Mouse (Mus musculus) heart, postnatal 14 days (tissue): ENCODE data around the gene Pttg1ip. TPM values are rescaled to one million over a fixed set of nuclear protein-coding genes. Genes with fewer than 3 reads are reported as not detected.

Source experiments
- DNase-seq, 2 experiments: peaks; one replicate each; pipeline ENCODE4 v3.0.0; 2021 to 2022
- intact Hi-C: fragments of 180-260 bp; cut with DNase I; formaldehyde crosslinking; loops from one replicate; pipeline ENCODE4 v1.15.1; 2025
- total RNA-seq, 2 experiments: library from RNA; stranded (reverse); gene quantifications; 2 replicates each; pipeline ENCODE4 v1.2.3; 2021

The Pttg1ip gene
- total RNA-seq, 2 experiments from 2014 or later, result 128 to 132 TPM

DNA sequence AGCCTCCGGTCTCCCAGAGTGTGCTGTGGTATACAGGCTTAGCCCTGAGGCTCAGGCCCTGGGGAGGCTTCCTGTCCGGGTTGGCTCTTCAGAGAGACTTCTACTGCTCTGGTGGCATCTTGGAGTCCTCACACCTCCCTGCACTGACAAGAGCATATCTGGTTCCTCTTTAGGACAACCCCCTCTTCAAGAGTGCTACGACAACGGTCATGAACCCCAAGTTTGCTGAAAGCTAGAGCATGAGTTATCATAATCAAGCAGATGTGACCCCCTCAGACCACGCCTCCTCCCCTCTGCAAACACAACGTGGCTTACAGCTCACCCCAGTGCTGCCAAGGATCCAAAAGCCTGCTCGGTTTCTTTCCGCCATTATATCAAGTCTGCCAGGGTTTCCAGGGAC is 16.5 kb upstream of the Pttg1ip start:
- intact Hi-C loops, result loop anchor here (5.0 kb wide), 1 partner anchor 283 kb away; no protein-coding TSS in a partner anchor
- no peak for DNase-seq

DNA sequence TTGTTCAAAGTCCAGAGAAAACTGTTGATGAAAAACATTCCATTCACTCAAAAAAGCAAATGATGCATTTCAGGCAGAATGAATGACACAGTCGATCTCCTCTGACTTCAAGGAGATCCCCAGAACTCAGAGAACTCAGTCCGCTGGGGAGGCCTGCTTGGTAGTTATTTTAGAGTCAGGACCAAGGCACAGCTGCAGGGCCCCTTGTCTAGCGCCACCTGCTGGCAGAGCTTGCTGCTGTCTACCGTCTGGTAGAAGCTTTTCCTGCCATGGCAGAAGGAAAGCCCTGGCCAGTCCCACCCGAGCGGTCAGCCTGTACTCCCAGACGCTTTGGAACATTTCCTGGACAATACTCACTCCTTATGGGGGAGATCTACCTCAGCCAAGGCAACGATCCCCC is 14.9 kb upstream of the Pttg1ip start:
- peak; percentile 88 to 95 for DNase-seq
- intact Hi-C loops, result loop anchor here (1.0 to 5.0 kb wide), 2 partner anchors 49 to 284 kb away; no protein-coding TSS in a partner anchor

DNA sequence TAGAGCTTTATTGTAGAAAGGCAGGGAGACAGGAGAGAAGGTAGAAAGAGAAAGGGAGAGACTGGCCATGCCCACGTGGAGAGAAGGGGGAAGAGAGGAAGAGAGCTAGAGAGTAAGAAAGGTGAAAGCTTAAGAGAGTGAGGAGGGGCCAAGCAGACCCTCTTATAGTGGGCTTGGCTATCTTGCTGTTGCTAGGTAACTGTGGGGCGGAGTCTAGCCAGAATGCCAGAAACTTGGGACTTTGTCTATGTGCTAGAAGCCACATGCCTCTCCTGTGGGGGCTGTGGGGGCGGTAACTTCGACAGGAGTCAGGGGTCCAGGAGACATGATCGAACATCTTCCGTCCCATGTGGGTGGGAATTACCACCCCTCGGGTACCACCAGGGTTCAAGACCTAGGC is 12.0 kb upstream of the Pttg1ip start:
- DNase-seq, result no peak
- intact Hi-C loops, result loop anchor here (5.0 kb wide), 1 partner anchor 287 kb away; no protein-coding TSS in a partner anchor

DNA sequence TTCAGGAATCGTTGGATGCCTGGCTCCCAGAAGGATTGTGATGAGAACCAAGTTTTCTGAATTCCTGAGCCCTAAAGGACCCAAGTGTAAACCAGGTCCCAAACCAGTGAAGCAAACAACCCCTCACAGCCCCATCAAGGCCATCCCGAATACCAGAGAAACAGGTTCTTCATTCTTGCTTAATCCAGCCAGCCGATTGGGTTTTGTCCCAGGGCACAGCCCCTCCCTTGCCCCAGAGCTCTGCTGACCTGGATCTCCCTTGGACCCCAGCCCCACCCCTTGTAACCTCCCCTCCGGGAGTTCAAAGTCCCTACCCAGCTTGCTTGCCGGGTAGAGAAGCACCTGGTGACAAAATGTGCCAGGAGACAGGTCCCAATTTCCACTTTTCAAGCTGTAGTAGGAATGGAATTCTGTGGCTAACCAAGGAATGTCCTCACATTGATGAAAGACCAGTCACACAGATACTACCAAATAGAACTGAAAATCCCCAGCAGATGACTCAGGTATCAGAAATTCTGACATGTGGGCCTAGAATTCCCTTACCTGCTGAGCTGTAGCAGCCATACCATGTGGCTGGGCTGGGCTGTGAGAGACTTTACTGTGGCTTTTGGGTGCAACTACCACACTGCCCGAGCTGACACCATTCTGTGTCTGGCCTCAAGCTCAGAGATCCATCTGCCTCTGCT is 11.4 kb upstream of the Pttg1ip start:
- intact Hi-C loops, result loop anchor here (5.0 kb wide), 1 partner anchor 288 kb away; no protein-coding TSS in a partner anchor

DNA sequence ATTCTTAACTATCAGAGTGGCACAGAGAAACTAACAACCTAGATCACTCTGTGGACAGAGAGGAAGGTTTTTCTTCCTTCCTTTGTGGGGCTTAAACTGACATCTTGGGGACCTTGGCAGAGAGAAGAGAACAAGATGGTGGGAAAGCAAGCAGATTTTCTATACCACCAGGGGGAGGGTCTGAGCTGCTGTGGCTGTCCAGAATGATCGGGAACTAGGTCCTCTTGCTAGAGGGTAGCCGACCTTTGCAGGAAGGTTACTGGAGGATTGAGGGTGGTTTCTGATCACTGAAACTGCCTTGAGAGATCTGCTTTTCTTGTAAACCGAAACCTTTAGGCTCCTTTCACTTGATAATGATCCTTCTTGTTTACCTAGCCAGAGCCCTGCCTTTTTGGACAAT is 9.3 kb upstream of the Pttg1ip start:
- no peak for DNase-seq

More for the DNA sequence above, 11.4 kb upstream of the Pttg1ip start:
- DNase-seq, result no peak

DNA sequence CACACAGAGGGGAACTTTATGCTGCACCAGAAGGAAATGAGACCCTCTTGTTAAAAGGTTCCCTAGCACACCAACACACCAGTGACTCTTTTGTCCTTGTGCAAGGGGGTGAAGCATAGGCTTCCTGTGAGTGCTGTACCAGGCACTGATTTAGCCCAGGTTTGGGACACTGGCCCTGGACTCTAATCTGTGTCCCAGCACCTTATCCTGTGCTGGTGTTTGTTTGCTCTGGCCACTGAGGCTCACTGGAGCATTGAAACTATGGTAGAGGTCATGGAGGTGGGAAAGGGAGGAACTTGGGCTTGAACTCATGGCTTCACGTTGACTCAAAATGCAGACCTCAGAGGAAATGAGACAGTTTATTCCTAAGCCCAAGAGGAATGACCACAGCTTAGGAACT is 8.4 kb upstream of the Pttg1ip start:
- intact Hi-C loops, result no loop called here
- DNase-seq, result no peak

More for the DNA sequence above, 9.3 kb upstream of the Pttg1ip start:
- intact Hi-C loops, result no loop called here

DNA sequence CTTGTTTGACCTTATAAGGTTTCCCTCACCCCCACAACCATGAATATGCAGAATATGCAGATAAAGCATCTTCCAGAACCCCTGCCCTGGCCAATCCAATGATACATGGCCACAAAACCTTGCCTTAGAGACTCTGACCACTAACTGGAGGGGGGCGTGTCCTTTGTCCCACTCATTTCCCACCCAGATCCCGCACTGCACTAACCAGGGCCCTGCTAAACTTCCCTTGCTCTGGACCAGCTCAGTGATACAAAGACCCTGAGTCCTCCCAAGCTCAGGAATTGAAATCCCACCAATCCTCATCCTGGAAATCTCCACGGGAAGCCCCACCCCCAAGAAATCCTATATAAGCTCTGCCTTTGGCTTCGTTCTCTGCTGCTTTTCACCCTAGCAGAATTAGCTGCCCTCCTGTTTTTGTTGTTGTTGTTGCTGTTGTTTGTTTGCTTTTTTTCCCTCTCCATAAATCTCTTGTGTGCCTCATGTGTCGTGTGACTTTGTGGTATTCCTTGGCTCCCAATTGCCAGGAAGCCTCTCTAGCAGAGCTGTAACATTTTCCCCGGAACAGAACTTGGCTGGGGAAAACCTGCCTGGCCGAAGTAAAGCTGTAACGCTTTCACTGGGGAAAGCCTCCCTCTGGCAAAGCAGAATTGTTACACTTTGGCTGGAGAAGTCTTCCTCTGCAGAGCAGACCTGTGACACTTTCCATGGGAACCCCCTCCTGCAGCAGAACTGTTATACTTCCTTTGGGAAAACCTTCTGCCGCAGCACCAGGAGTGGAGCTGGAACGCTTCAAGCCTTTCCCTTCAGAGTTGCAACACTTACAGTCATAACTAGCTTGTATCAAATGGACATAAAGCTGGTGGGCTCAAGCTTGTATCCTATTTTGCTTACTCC is 1.2 kb upstream of the Pttg1ip start:
- peak in 1 of 2 experiments; percentile 27 for DNase-seq
- intact Hi-C loops, result loop anchor here (5.0 kb wide), 1 partner anchor 42 kb away; the partner anchor contains the start of gene Ube2g2

DNA sequence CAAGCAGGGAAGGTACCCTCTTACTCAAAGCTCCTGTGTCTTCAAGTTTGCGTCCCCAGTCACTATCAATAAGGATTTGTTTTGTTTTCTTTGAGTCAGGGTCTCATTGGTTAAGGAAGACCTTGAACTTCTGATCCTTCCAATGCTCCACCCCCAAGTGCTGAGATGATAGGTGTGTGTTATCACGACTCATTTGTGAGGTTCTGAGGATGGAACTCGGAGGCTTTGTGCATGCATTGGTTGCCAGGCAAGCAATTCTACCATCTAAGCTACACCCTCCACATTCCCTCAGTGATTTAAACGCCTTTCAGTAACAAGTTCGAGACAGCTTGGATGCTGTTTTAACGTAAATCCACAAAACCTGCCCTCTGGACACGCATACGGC is 505 bp upstream of the Pttg1ip start:
- DNase-seq, result no peak
- intact Hi-C loops, result loop anchor here (5.0 kb wide), 1 partner anchor 41 kb away; the partner anchor contains the start of gene Ube2g2

DNA sequence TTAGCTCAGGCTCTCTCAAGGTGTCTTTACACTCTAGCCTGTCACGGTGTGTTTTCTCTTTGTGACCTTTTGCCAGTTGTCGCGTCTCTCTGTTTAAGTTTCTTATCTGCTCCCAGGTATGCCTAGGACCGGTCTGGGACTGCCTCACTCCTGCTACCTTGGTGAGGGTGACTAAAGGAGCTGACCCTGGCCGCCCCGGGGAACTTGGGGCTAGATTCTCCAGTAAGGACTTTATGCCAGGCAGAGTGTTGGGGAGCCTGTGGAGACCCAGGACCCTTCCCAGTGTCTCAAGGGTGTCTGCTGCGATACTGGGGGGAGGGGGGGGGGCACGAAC is 732 bp downstream of the Pttg1ip start:
- no peak for DNase-seq
- intact Hi-C loops, result loop anchor here (5.0 kb wide), 1 partner anchor 40 kb away; the partner anchor contains the start of gene Ube2g2

DNA sequence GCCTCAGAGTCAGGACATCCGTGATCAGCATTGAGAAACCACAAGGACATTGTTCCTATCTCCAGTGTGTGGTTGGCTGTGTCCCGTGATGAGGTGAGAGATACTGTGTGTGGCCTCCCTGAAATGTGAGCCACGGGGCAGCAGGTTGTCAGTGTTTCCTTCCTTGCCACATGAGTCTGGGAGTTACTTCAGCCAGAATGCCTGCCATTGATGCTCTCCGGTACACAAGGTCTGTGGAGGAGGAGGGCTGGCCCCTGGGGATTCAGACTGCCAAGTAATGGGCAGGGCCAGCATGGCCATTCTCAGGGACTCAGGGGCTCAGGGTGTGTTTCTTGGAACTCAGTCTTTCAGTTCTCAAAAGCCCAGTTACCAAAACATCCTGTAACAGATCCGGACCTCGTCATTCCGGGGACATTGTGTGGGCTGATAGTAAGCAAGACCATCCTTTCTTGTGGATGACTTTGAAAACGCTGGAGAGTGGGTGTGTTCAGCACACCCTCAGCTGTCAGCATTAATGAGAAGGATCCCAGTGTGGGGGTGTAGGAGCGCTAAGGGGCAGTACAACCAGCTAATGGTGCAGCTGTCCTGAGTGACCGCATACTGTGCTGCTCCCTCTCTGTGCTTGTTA is 2.4 kb downstream of the Pttg1ip start:
- intact Hi-C loops, result loop anchor here (5.0 kb wide), 1 partner anchor 38 kb away; the partner anchor contains the start of gene Ube2g2
- DNase-seq, result peak; percentile 45 to 60

DNA sequence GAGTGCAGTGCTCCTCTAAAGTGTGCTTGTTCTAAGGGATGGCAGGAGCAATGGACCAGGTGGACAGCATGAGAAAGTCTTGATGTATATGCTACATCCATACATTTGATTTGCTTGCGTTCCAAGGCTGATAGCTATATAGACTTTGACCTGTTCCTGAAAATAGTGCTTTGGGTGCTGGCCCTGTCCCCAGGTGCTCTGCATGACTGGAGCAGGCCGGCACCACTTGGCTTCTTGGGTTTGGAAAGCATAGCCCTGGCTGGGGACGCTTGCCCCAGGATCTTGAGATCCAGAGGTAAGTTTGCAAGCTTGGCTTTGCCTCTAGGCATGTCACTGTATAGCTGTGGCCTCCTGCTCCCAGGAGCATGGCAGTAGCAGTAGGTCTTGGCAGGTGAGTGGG is 5.1 kb downstream of the Pttg1ip start:
- DNase-seq, result no peak
- intact Hi-C loops, result no loop called here

DNA sequence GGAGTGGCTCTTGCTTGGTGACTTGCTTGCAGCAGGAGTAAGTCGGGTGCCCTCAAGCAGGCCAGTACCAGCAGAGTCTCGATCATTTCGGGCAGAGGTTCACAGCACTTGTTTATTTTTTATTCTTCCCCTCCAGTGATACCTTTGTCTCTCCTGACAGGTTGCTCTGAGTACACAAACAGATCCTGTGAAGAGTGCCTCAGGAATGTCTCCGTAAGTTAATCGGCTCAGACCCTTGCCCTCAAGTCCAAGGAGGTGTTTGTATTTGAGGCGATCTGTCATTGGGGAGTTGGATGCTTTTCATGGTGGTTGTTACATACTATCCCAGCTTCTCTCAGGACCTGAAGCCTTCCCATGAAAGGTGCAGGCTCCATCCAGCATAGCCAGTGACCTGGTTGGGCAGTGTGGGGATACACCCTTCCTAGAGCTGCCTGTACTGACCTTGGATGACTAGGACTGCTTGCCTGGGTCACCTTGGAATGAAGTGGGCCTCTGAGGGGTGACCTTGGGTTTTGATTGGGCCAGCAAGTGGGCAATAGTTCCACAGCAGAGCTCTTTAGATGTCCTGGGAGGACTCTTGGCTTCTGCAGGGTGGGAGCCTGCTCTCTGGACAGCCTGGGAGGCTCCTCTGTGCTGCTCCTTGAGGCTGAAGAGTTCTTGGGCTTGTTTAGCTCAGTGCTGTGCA is 5.7 kb downstream of the Pttg1ip start:
- DNase-seq, result no peak
- intact Hi-C loops, result no loop called here

DNA sequence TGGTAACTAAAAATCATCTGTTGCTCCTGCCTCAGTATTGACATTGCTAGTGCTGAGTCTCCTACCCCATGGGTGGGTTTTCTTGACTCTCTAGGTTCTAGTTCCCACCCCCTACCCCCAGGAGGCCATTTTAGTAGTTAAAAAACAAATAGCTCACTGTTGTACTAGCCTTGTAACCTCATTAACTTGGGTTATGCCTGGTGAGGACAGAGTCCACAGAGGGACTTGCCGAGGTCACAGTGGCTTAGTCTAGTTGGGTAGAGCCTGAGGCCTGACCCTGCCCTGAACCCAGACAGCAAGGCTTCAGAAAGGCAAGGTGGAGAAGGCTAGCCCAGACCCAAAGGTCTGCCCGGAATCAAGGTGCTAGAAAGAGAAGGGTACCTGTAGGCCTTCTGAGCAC is 6.5 kb downstream of the Pttg1ip start:
- intact Hi-C loops, result no loop called here

DNA sequence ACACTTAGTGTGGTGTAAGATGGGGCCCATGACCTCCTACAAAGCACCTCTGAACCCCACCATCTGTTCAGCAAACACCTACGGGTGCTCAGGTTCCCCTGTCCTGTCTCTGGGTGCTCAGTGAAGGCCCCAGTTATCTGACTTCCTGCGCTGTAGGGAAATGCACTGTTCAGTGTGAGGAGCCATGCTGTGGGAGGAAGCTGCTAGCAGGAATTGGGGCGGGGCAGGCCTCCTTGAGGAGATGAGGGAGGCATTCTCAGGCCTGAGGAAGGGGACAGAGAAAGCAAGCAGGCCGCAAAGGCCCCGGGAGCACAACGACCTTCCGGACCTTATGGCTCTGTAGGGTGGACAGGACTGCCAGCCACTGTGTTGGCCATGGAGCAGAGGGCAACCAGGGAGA is 7.6 kb downstream of the Pttg1ip start:
- DNase-seq, result no peak
- intact Hi-C loops, result no loop called here

More for the DNA sequence above, 6.5 kb downstream of the Pttg1ip start:
- DNase-seq, result no peak

DNA sequence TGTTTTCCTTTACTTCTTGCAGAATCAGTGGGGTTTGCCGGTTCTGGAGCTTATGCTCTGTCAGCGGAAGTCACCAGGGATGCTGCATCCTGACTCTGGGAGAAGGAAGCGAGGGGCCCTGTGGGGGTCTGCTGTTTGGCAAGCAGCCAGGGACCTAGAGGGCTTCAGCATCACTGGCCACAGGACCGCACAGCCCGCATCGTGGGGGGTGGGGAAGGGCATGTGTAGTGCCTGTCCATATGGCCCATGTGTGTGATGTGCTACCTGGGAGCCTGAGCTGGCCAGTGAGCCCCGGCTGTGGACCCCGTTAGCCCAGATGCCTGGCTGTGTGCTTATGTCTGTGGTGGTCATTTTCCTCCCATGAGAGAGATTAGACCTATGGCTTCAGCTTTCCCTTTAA is 8.2 kb downstream of the Pttg1ip start:
- intact Hi-C loops, result no loop called here
- DNase-seq, result no peak

DNA sequence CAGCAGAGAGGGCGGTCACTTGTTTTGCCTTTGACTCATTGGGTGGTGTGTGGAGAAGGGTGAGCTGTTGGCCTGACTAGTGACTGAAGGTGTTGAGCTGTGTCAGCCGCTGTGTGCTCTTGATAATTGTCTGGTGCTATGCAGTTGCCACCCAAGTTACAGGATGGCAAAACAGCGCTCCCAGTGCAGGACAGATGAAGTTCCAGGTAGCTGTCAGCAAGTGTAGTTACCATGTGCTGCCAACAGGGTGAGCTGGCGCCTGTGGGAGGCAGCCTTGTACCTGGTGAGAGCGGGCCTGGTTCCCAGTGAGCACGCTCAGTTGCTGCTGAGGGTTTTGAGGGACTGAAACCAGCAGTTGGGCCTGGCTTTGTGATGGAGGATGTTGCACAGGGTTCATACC is 9.3 kb downstream of the Pttg1ip start:
- DNase-seq, result peak; percentile 48 to 65
- intact Hi-C loops, result no loop called here

DNA sequence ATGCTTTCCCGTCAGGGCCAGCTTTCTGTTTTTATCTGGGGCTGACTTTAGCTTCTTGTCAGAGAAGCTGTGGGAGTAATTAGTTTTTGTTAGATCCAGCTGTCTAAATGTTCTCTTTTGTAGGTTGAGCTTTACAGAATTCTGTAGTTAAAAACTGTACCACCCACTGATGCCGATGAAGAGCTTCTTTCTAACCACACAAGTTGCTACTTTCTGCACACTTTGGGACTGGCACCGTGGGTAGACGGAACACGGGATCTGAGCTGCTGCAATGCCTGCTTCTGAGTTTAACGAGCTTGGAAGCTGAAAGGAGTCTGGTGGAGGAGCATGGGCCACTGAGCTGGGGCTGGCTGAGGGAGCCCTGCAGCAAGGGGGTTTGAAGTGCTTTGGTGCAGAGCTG is 10.0 kb downstream of the Pttg1ip start:
- no peak for DNase-seq
- intact Hi-C loops, result no loop called here

DNA sequence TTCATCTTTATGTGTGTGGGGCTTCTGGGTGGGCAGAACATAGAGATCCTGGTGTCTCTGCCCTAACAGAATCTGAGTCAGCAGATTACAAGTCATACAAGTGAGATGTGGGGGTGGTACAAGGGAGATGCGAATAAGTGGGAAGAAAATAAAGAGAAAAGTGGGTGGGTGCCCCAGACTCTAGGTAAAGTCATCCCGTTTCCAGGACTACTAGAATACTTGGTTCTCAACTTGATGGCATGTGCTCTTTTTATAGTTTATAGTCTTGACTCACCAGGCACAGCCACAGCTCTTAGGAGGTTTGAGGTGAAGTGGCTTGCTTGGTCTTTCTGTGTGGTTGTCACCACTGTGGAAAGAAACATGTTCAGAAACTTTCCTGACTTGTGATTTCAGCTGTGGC is 14.5 kb downstream of the Pttg1ip start:
- intact Hi-C loops, result no loop called here
- DNase-seq, result no peak

DNA sequence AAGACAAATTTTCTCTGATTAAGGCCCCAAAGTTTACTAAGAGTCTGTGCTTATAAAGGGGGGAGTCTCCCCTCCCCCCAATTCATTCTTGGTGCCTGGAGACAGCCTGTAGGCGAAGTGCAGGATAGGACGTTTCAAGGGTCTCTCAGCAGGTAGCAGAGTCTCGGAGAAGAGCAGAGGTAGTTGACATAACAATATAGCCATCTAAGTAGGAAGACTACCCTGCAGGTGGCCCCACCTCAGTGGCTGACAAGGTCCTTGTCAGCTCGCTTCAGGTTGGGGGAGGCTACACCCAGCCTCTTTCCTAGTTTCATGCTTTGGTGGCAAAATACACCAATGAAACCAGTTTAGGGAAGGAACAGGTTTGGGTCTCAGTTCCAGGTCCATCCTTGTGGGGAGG is 21.5 kb downstream of the Pttg1ip start:
- intact Hi-C loops, result no loop called here
- no peak for DNase-seq

DNA sequence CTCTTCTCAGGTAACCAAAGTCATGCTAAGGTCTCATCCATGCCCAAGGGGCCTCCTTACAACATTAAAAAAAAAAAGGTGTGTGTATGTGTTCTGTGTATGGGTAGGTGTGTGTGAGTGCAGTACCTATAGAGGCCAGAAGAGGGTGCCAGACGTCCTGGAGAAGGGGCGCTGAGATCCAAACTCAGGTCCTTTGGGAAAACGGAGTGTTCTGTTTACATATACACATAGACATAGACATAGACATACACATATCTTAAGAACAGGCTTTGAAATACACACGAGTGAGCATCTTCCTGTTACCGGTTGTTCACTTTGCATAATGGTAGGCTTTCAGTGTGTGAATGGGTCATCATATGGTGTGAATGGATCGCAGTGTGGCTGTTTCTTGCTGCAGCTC is 22.6 kb downstream of the Pttg1ip start:
- DNase-seq, result no peak
- intact Hi-C loops, result no loop called here
